Mouse (Mus musculus): ENCODE results near the gene Gm1110.
"Not testable (repeated sequence)": the region's sequence is repeated elsewhere in the genome, so short reads cannot be mapped to it uniquely, and the experiment has no call there.

The Gm1110 gene

DNA sequence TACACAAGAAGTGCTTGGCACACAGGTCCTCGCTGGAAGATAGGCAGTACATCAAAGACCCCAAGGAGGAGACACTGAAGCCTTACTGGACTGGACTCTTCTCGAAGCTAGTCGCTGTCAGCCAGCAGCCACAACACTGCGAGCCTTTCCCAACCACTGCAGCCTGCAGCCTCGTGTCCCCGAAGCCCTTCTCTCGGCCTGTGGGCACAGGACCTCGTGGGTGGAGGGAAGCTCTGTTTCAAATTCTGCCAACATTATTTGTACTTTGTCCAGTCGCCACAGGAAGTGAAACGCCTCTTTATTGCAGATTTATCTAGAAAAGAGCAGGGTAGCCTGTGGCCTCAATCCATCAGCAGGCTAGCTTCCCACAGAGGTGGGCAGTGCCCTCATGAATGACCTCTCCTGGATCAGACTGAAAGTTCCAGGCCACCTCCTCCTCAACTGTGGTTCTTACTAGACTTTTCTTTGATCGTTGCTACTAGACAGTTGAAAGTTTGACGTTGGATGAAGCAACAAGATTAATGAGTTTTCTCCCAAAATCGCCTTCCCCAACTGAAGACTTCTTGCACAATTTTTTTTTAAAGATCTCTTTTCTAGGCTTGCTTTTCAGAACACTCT, at the start of gene Gm1110:
TSS of gene Gm1110 (minus strand) at position 203 of the 618 bp plus-strand sequence.
- no peak for DNase-seq

DNA sequence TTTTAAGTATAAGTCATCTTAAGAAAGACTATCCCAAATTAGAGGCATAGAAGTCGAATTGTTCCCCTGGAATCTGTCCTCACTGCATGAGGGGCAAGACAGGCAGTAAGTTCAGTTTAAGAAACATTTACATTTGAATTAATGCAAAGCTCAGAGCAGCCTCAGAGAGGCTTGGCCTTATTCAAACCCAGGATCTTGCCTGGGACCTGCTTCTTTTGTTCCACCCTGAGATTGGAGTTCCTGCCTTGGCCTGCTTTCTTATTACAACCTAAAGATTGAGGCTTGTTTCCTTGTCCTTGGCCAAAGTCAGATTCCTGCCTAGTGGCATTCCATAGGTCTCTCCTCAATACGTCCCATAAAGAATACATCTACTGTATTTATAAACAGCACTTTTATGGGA, 24.9 kb upstream of the Gm1110 start:
- no peak for DNase-seq

DNA sequence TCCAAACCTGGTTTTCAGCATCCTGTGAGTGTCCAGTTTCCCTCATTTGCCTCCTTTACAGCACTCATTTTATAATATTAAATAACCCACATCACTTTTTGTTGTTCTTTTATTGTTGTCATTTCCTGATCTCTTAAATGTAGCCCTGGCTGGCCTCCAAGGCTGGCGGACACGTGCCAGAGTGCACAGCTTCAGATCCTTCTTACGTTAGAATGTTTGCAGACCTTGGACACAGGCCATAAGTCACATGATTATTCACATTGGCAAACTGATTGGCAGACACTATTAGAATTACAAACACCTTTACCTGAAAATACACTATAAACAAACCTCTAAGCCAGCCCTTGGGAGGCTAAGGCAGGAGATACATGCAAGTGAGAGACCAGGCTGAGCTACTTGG, 1.2 kb upstream of the Gm1110 start:
- peak; percentile 47 for DNase-seq

DNA sequence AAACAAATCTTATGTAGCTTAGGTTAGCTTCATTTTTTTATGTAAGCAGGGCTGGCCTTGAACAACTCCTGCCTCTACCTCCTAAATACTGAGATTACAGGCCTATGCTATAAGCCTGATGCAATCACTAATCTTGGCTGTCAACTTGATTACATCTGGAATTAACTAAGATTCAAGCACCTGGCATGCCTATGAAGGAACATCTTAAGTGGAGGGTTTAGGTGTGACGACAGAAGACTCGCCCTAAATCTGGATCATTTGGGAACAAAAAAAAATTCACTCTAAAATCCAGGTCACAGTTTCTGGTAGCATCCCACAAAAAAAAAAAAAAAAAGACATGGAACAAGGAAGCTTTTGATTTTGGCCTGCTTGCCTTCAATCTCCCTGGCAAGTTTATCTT, 3.1 kb downstream of the Gm1110 start:
- DNase-seq = no peak

DNA sequence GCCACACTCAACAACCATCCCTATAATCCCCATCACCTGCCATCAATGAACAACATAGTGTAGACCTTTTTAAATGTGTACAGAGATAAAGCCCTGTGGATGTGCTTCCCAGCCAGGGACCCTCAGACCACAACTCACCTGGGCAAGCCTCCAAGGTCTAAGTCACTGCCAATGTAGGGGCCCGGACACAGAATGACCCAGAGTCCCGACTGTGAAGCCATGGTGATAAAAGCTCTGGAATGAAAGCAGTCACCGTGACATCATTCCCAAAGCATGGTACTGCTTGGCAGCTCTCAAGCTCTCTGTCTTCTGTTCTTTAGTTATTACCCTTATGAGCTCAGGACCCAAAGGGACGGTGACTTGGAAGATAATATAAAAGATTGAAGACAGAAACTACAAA, 9.8 kb downstream of the Gm1110 start:
- DNase-seq = no peak

DNA sequence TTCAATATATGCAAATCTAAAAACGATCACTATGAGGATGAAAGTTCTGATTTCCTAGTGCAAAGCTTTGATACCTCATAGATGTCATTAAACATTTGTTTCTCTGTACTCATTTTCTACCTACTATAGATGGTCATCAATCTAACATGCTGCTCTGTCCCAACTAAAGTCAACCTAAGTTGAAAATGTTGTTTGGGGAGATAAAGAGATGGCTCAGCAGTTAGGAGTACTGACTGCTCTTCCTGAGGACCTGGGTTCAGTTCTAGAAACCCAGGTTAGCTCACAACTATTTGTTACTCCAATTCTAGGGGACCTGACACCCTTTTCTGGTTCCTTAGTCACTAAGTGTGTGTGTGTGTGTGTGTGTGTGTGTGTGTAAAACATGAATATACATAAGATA, 11.7 kb downstream of the Gm1110 start:
- no peak for DNase-seq

DNA sequence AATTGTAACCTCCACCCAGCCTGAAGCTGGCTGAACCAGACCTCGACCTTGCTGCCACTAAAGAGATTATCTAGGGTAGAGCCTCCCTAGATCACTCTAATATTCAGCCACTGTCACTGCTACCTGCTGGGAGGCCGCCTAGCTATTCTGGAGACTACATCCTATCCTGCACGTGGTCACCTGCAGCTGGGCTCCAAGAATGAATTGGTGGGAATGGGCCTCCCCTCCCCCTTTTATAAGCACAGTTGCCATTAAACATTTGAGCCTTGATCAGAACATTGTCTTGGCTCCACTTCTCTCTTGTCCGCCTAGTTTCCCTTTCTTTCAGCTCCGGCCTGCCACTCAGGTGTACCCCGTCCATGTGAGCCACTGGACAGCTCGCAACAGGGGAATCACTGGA, 53.1 kb downstream of the Gm1110 start:
- not testable (repeated sequence) for DNase-seq

DNA sequence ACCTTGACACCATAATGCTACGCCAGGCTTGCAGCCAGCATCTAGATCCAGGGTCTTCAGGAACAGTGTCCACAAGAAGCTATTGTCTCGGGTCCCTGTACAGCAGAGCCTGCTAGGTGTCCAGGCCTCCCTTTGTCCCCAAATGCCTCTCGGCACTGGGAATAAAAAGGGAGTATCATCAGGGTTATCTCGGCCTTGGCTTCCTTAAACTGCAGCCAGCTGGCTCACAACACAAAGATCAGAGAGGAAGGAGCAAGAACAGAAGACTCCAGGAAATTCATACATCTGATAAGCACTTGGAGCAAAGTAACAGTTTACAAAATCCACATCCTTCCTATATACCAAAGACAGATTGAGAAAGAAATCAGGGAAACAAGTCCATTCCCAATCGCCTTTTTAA, 62.2 kb downstream of the Gm1110 start, which contains the start of gene Glb1l3:
TSS of gene Glb1l3 (minus strand) at position 140 of the 400 bp plus-strand sequence.
- no peak for DNase-seq

DNA sequence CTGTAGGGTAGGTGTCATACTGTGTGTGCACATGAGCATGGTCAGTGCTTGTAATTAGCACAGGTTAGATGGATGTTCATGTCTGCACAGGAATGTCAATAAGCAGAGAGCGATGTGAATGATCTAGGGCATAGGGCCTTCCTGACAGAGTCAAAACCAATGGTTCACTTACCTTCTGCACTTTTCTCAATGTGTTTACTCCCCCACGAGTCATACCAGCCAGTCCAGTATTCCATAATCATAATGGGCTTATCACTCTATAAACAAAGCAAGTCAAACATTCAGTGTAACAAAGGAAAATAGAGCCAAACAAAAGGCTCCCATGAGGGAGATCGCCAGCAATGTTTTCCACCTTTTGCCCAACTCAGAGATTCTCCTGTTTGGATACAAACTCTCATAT, 91.8 kb downstream of the Gm1110 start:
- no peak for DNase-seq

Data from kidney, adult 9 months (tissue).